26 mouse cellular contexts compared by ENCODE assay signal in genomic region chr15:7723770-7724169, GRCm38 (mm10).
"Had no signal": no experiment of that assay in that cellular context is flagged by ENCODE, and none has a peak within 500 bp of the region (broad histone marks: within the 10 kb centered on the region; RNA-seq: fewer than 3 reads in every experiment).

No protein-coding gene starts in this region.

- H3K4me2 ChIP-seq: embryonic facial prominence, embryonic 12.5 days; embryonic facial prominence, embryonic 13.5 days; embryonic facial prominence, embryonic 15.5 days; forebrain, embryonic 12.5 days; forebrain, embryonic 13.5 days; forebrain, embryonic 15.5 days had no signal

- ATAC-seq: forebrain, embryonic 13.5 days; forebrain, embryonic 14.5 days; forebrain, embryonic 15.5 days; forebrain, embryonic 16.5 days; forebrain, postnatal 0 days had no signal

- DNase-seq: cerebellum, adult 8-10 months; cerebellum, adult 9-10 months; cerebellum, adult 9-11 months; cerebellum, postnatal 10 days; cerebellum, postnatal 14 days; cerebellum, postnatal 25 days; cerebellum, postnatal 36 days; forebrain, postnatal 0 days; gastrocnemius, adult 2 months; gastrocnemius, postnatal 10 days; gastrocnemius, postnatal 14 days; gastrocnemius, postnatal 25 days; gastrocnemius, postnatal 36 days; heart, adult 11 months; heart, adult 18-20 months; heart, adult 2 months had no signal

- H3K36me3 ChIP-seq: embryonic facial prominence, embryonic 12.5 days; embryonic facial prominence, embryonic 13.5 days; embryonic facial prominence, embryonic 15.5 days; forebrain, embryonic 10.5 days; forebrain, embryonic 12.5 days; forebrain, embryonic 15.5 days had no signal

- H3K4me1 ChIP-seq: forebrain, embryonic 12.5 days; forebrain, embryonic 13.5 days; forebrain, embryonic 15.5 days had no signal

- H3K27me3 ChIP-seq: embryonic facial prominence, embryonic 12.5 days; embryonic facial prominence, embryonic 15.5 days; forebrain, embryonic 12.5 days; forebrain, embryonic 13.5 days; forebrain, embryonic 15.5 days had no signal

- H3K9ac ChIP-seq: embryonic facial prominence, embryonic 12.5 days; embryonic facial prominence, embryonic 13.5 days; embryonic facial prominence, embryonic 15.5 days; forebrain, embryonic 12.5 days; forebrain, embryonic 13.5 days; forebrain, embryonic 15.5 days; forebrain, postnatal 0 days had no signal

- H3K27ac ChIP-seq: embryonic facial prominence, embryonic 12.5 days; embryonic facial prominence, embryonic 13.5 days; embryonic facial prominence, embryonic 15.5 days; forebrain, embryonic 10.5 days; forebrain, embryonic 12.5 days; forebrain, embryonic 13.5 days; forebrain, embryonic 15.5 days; gastrocnemius, adult 2 months; heart, adult 2 months had no signal

- H3K9me3 ChIP-seq: embryonic facial prominence, embryonic 12.5 days; embryonic facial prominence, embryonic 13.5 days; embryonic facial prominence, embryonic 15.5 days; forebrain, embryonic 10.5 days; forebrain, embryonic 12.5 days; forebrain, embryonic 13.5 days; forebrain, embryonic 15.5 days had no signal

- H3K4me3 ChIP-seq: embryonic facial prominence, embryonic 12.5 days; embryonic facial prominence, embryonic 13.5 days; embryonic facial prominence, embryonic 15.5 days; erythroblast, embryonic 14.5 days; forebrain, embryonic 10.5 days; forebrain, embryonic 12.5 days; forebrain, embryonic 13.5 days; forebrain, embryonic 15.5 days; gastrocnemius, adult 2 months; heart, adult 2 months had no signal
